Mouse (Mus musculus) limb, embryonic 12.5 days (tissue): Measurements from ENCODE around the gene Epyc. TPM values are rescaled to one million over a fixed set of nuclear protein-coding genes. Genes with fewer than 3 reads are reported as not detected.

Source experiments
- ATAC-seq: fragments of 200-750 bp; cut with Nextera tagmentation; 2 replicates; pipeline ENCODE4 v1.8.0; 2017; ENCODE audit warnings: low read depth, moderate TSS enrichment; ENCODE audit not compliant: insufficient number of reproducible peaks, insufficient read depth, low FRiP score, low TSS enrichment
- H3K27ac ChIP-seq: fragments of 300-500 bp; sonication (generic); 2 replicates; pipeline ENCODE4 v1.5.1; 2016; ENCODE audit warnings: mild to moderate bottlenecking, moderate library complexity
- H3K27me3 ChIP-seq: fragments of 300-500 bp; sonication (generic); 2 replicates; pipeline ENCODE4 v1.6.1; 2016; ENCODE audit warnings: mild to moderate bottlenecking, moderate library complexity
- H3K36me3 ChIP-seq: fragments of 300-500 bp; sonication (generic); 2 replicates; pipeline ENCODE4 v1.6.1; 2016; ENCODE audit warnings: mild to moderate bottlenecking, moderate library complexity
- H3K4me1 ChIP-seq: fragments of 300-500 bp; sonication (generic); replicated peaks from 2 replicates; pipeline ENCODE4 v1.6.1; 2016
- H3K4me2 ChIP-seq: fragments of 300-500 bp; sonication (generic); 2 replicates; pipeline ENCODE4 v1.6.1; 2016; ENCODE audit warnings: mild to moderate bottlenecking, moderate library complexity
- H3K4me3 ChIP-seq: fragments of 300-500 bp; sonication (generic); replicated peaks from 2 replicates; pipeline ENCODE4 v1.5.1; 2016; ENCODE audit warnings: mild to moderate bottlenecking
- H3K9ac ChIP-seq: fragments of 300-500 bp; sonication (generic); replicated peaks from 2 replicates; pipeline ENCODE4 v1.6.1; 2016; ENCODE audit warnings: mild to moderate bottlenecking, moderate library complexity
- H3K9me3 ChIP-seq: fragments of 300-500 bp; sonication (generic); 2 replicates; pipeline ENCODE4 v1.6.1; 2016; ENCODE audit warnings: mild to moderate bottlenecking, moderate library complexity
- WGBS: fragments of 180-500 bp; shearing (Covaris S2); methylation state at CpG from one replicate; pipeline ENCODE4 v1.1.7; 2016; 5-methylcytosine and 5-hydroxymethylcytosine counted together
- polyA plus RNA-seq: library from polyadenylated mRNA; unstranded; fragments of >200 nt; fragmentation: Nextera tagmentation; extraction: Ambion mirVana; gene quantifications from 2 replicates; pipeline ENCODE4 v1.2.1, GENCODE M21; 2016

The Epyc gene
- polyA plus RNA-seq, 1 experiment from 2014 or later, result 1.8 TPM

- H3K9ac ChIP-seq, result no peak overlapping the region
- H3K27ac ChIP-seq, result no peak overlapping the region
- H3K27me3 ChIP-seq, result no peaks in the 10 kb centered on the region
- H3K4me3 ChIP-seq, result no peak overlapping the region
- no peak for ATAC-seq
- no peaks in the 10 kb centered on the region for H3K9me3 ChIP-seq
- 93% methylated on average over 1 of the region's 1 CpGs for WGBS
- H3K36me3 ChIP-seq, result no peaks in the 10 kb centered on the region
- no peak overlapping the region for H3K4me2 ChIP-seq
- H3K4me1 ChIP-seq, result no peaks in the 10 kb centered on the region
These were observed 15.6 kb downstream of the Epyc start for GRCm38 (mm10) chr10:97659489-97659888.

- H3K27ac ChIP-seq, result no peak overlapping the region
- H3K4me2 ChIP-seq, result no peak overlapping the region
- no peaks in the 10 kb centered on the region for H3K27me3 ChIP-seq
- H3K4me1 ChIP-seq, result no peaks in the 10 kb centered on the region
- H3K9me3 ChIP-seq, result no peaks in the 10 kb centered on the region
- no peaks in the 10 kb centered on the region for H3K36me3 ChIP-seq
- H3K9ac ChIP-seq, result no peak overlapping the region
- ATAC-seq, result no peak
- H3K4me3 ChIP-seq, result no peak overlapping the region
- 48% methylated on average over 4 of the region's 4 CpGs for WGBS
These were observed 24.8 kb downstream of the Epyc start for GRCm38 (mm10) chr10:97668656-97669055.

- Histone ChIP-seq H3K27me3 (no peaks in the 10 kb centered on the region), H3K4me2 (no peak overlapping the region), H3K9me3 (no peaks in the 10 kb centered on the region), H3K4me1 (no peaks in the 10 kb centered on the region), H3K9ac (no peak overlapping the region), H3K27ac (no peak overlapping the region), H3K36me3 (no peaks in the 10 kb centered on the region), H3K4me3 (no peak overlapping the region)
- ATAC-seq, result no peak
- 65% methylated on average over 4 of the region's 4 CpGs for WGBS
These were observed 26.3 kb downstream of the Epyc start for GRCm38 (mm10) chr10:97670202-97670601.

GRCm38 (mm10) chr10:97673239-97673638 is 29.4 kb downstream of the Epyc start:
- ATAC-seq, result no peak
- no peaks in the 10 kb centered on the region for H3K36me3 ChIP-seq
- no peak overlapping the region for H3K9ac ChIP-seq
- H3K4me2 ChIP-seq, result no peak overlapping the region
- H3K27me3 ChIP-seq, result no peaks in the 10 kb centered on the region
- no peaks in the 10 kb centered on the region for H3K4me1 ChIP-seq
- H3K27ac ChIP-seq, result no peak overlapping the region
- no peak overlapping the region for H3K4me3 ChIP-seq
- H3K9me3 ChIP-seq, result no peaks in the 10 kb centered on the region
- 75% methylated on average over 2 of the region's 2 CpGs for WGBS

- Histone ChIP-seq H3K27me3 (no peaks in the 10 kb centered on the region), H3K27ac (no peak overlapping the region)
These were observed 39.1 kb downstream of the Epyc start for GRCm38 (mm10) chr10:97682981-97683380.

GRCm38 (mm10) chr10:97687198-97687597 is 43.3 kb downstream of the Epyc start:
- Histone ChIP-seq H3K4me3 (no peak overlapping the region), H3K27ac (no peak overlapping the region), H3K27me3 (no peaks in the 10 kb centered on the region), H3K9me3 (no peaks in the 10 kb centered on the region), H3K36me3 (no peaks in the 10 kb centered on the region), H3K4me1 (no peaks in the 10 kb centered on the region), H3K9ac (no peak overlapping the region), H3K4me2 (no peak overlapping the region)
- 97% methylated on average over 1 of the region's 1 CpGs for WGBS
- no peak for ATAC-seq

More at GRCm38 (mm10) chr10:97682981-97683380, 39.1 kb downstream of the Epyc start:
- Histone ChIP-seq H3K9ac (no peak overlapping the region), H3K4me2 (no peak overlapping the region), H3K4me1 (no peaks in the 10 kb centered on the region), H3K9me3 (no peaks in the 10 kb centered on the region), H3K4me3 (no peak overlapping the region), H3K36me3 (no peaks in the 10 kb centered on the region)
- ATAC-seq, result no peak

- H3K36me3 ChIP-seq, result no peaks in the 10 kb centered on the region
- H3K27ac ChIP-seq, result no peak overlapping the region
- H3K4me3 ChIP-seq, result no peak overlapping the region
- no peak for ATAC-seq
- H3K27me3 ChIP-seq, result no peaks in the 10 kb centered on the region
- no peaks in the 10 kb centered on the region for H3K4me1 ChIP-seq
- WGBS, result 88% methylated on average over 3 of the region's 3 CpGs
- H3K9me3 ChIP-seq, result peaks cover 14% of the 10 kb centered on the region; the same call in 1 of the 2 replicates
- no peak overlapping the region for H3K9ac ChIP-seq
- no peak overlapping the region for H3K4me2 ChIP-seq
These were observed 45.6 kb downstream of the Epyc start for GRCm38 (mm10) chr10:97689425-97689824.

GRCm38 (mm10) chr10:97692913-97693312 is 49.0 kb downstream of the Epyc start, which contains the start of gene Ccer1:
Gene Ccer1, plus strand, starts transcription at chr10:97693059.
- H3K9ac ChIP-seq, result no peak within 1 kb of the TSS
- H3K4me2 ChIP-seq, result no peak within 1 kb of the TSS
- peaks cover 14% of the 10 kb centered on the region; the same call in 1 of the 2 replicates for H3K9me3 ChIP-seq
- H3K27ac ChIP-seq, result no peak within 1 kb of the TSS
- H3K4me1 ChIP-seq, result no peaks in the 10 kb centered on the region
- ATAC-seq, result no peak; the same call in 1 of the 2 replicates
- H3K4me3 ChIP-seq, result no peak within 1 kb of the TSS
- no peaks in the 10 kb centered on the region for H3K36me3 ChIP-seq
- 79% methylated on average over 20 of the region's 20 CpGs for WGBS
- no peaks in the 10 kb centered on the region for H3K27me3 ChIP-seq

- no peak overlapping the region for H3K27ac ChIP-seq
- peaks cover 14% of the 10 kb centered on the region; the same call in 1 of the 2 replicates for H3K9me3 ChIP-seq
- 92% methylated on average over 37 of the region's 37 CpGs for WGBS
- H3K4me2 ChIP-seq, result no peak overlapping the region
- no peaks in the 10 kb centered on the region for H3K36me3 ChIP-seq
- no peak overlapping the region for H3K4me3 ChIP-seq
- H3K9ac ChIP-seq, result no peak overlapping the region
- no peaks in the 10 kb centered on the region for H3K4me1 ChIP-seq
- H3K27me3 ChIP-seq, result no peaks in the 10 kb centered on the region
- no peak for ATAC-seq
These were observed 49.7 kb downstream of the Epyc start for GRCm38 (mm10) chr10:97693398-97694135.

- ATAC-seq, result no peak
- Histone ChIP-seq H3K27ac (no peak overlapping the region), H3K4me1 (no peaks in the 10 kb centered on the region), H3K27me3 (no peaks in the 10 kb centered on the region), H3K9me3 (no peaks in the 10 kb centered on the region), H3K4me3 (no peak overlapping the region), H3K9ac (no peak overlapping the region), H3K36me3 (no peaks in the 10 kb centered on the region), H3K4me2 (no peak overlapping the region)
These were observed 58.5 kb downstream of the Epyc start for GRCm38 (mm10) chr10:97702321-97702720.

GRCm38 (mm10) chr10:97704562-97704961 is 60.7 kb downstream of the Epyc start:
- Histone ChIP-seq H3K4me2 (no peak overlapping the region), H3K9me3 (no peaks in the 10 kb centered on the region), H3K9ac (no peak overlapping the region), H3K4me1 (no peaks in the 10 kb centered on the region), H3K4me3 (no peak overlapping the region), H3K36me3 (no peaks in the 10 kb centered on the region), H3K27me3 (no peaks in the 10 kb centered on the region), H3K27ac (no peak overlapping the region)
- WGBS, result 51% methylated on average over 1 of the region's 1 CpGs
- ATAC-seq, result no peak

- H3K4me1 ChIP-seq, result no peaks in the 10 kb centered on the region
- H3K27me3 ChIP-seq, result no peaks in the 10 kb centered on the region
- peak; percentile 63 for ATAC-seq
- H3K9me3 ChIP-seq, result no peaks in the 10 kb centered on the region
- H3K4me3 ChIP-seq, result no peak overlapping the region
- no peak overlapping the region for H3K4me2 ChIP-seq
- no peaks in the 10 kb centered on the region for H3K36me3 ChIP-seq
- no peak overlapping the region for H3K27ac ChIP-seq
- H3K9ac ChIP-seq, result no peak overlapping the region
- WGBS, result 4% methylated on average over 5 of the region's 5 CpGs
These were observed 68.8 kb downstream of the Epyc start for GRCm38 (mm10) chr10:97712687-97713086.
